Mouse (Mus musculus) CH12.LX (cell line): ENCODE results near the gene Rab12.

Experiments used
- BHLHE40 ChIP-seq: IDR thresholded peaks from 2 replicates; pipeline ENCODE4 v1.6.1; 2011; ENCODE audit warnings: mild to moderate bottlenecking, low read depth, low read length, improper control_type of control experiment
- CHD1 ChIP-seq: IDR thresholded peaks from 2 replicates; pipeline ENCODE4 v1.6.1; 2012; ENCODE audit warnings: low read depth, low read length, improper control_type of control experiment, inconsistent platforms
- CTCF ChIP-seq, 2 experiments: IDR thresholded peaks in 1 of 2; conservative IDR thresholded peaks in 1 of 2; 2 replicates each; pipeline ENCODE4 v1.5.1; 2011 to 2012; ENCODE audit warnings: low read depth in 2 of 2, low read length in 2 of 2, improper control_type of control experiment in 1 of 2, inconsistent platforms in 1 of 2, mild to moderate bottlenecking in 1 of 2, moderate library complexity in 1 of 2
- E2F4 ChIP-seq: IDR thresholded peaks from 2 replicates; pipeline ENCODE4 v1.6.1; 2011; ENCODE audit warnings: low read depth, low read length, improper control_type of control experiment; ENCODE audit not compliant: insufficient replicate concordance
- EP300 ChIP-seq: IDR thresholded peaks from 2 replicates; pipeline ENCODE4 v1.6.1; 2011; ENCODE audit warnings: low read length, improper control_type of control experiment
- IRF4 ChIP-seq: IDR thresholded peaks from 2 replicates; pipeline ENCODE4 v1.6.1; 2014; ENCODE audit warnings: low read depth, mild to moderate bottlenecking, inconsistent platforms, low read length, improper control_type of control experiment
- JUND ChIP-seq: conservative IDR thresholded peaks from 2 replicates; pipeline ENCODE4 v1.6.1; 2011; ENCODE audit warnings: low read depth, low read length, improper control_type of control experiment
- MAX ChIP-seq: IDR thresholded peaks from 2 replicates; pipeline ENCODE4 v1.6.1; 2011; ENCODE audit warnings: low read length, improper control_type of control experiment
- POLR2A ChIP-seq: IDR thresholded peaks from 2 replicates; pipeline ENCODE4 v1.6.1; 2011; ENCODE audit warnings: low read depth, mild to moderate bottlenecking, improper control_type of control experiment, low read length
- POLR2AphosphoS2 ChIP-seq: IDR thresholded peaks from 2 replicates; pipeline ENCODE4 v1.6.1; 2011; ENCODE audit warnings: low read depth, low read length, improper control_type of control experiment
- SIN3A ChIP-seq: IDR thresholded peaks from 2 replicates; pipeline ENCODE4 v1.6.1; 2012; ENCODE audit warnings: low read length, improper control_type of control experiment, inconsistent platforms
- ZC3H11A ChIP-seq: IDR thresholded peaks from 2 replicates; pipeline ENCODE4 v1.6.1; 2012; ENCODE audit warnings: low read depth, mild to moderate bottlenecking, inconsistent platforms, low read length, improper control_type of control experiment

GRCm38 (mm10) chr17:66451143-66451542 lies 68.4 kb downstream of the Rab12 start:
- TF ChIP-seq CHD1 = no peak
- TF ChIP-seq CTCF (conservative IDR thresholded peaks at IDR 0.05 in 1 of 2, IDR thresholded peaks at IDR 0.05 in 1 of 2; ENCODE audit: low read depth in 2 of 2, low read length in 2 of 2) = no peak
- TF ChIP-seq POLR2AphosphoS2 = no peak
- TF ChIP-seq JUND = no peak
- TF ChIP-seq IRF4 = no peak
- no peak for TF ChIP-seq SIN3A
- no peak for TF ChIP-seq E2F4
- TF ChIP-seq ZC3H11A = no peak
- no peak for TF ChIP-seq POLR2A
- TF ChIP-seq EP300 = no peak
- TF ChIP-seq MAX = no peak
- TF ChIP-seq BHLHE40 = no peak
